Mouse (Mus musculus) cerebellum, adult 18-20 months (tissue): ENCODE measurements at regions not wholly inside any gene's neighbourhood (a gene's known extent, or its start where the extent isn't known, plus 50 kb on each side); places are given as distances from the start of the nearest gene placed in this dataset.

Source experiments
- DNase-seq, 2 experiments: peaks; one replicate each; pipeline ENCODE4 v3.0.0; 2021

DNA sequence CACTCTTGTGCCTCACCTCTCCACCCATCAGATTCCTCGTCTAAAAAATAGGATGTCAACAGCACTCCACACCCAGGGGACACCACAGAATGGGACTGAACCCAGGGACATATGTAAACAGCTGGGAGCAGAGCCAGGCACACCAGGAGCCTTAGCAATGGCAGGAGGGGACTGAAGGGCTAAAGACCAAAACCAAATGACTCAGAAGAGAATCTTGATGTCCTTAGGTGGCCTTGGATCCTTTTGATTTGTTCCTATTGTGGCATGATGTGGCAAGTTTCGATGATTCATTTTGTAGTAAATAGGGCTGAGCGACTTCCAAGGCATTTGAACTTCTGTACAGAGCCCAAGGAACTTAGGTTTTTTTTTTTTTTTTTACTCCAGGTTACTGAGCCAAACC, 233.4 kb downstream of the Snx10 start:
- peak; percentile 38 to 40 for DNase-seq

DNA sequence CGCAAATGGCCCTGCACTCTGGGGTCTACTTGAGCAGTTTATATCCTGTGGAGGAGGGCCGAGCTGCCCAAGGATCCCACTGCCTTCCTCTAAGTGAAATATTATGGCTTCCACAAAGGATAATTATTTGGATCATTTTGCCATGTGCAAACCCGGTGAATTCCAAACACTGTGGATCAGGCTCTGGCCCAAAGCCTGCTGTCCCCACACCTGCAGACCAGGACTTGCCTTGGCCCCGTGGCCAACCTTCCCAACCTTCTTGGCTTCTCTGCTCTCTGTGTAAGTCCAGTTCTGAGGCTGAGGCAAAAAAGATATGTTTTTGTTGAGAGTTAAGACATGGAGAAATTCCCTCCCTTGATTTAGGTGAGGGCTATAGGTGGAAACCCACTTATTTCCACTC, 234.0 kb downstream of the Snx10 start:
- peak; percentile 23 to 40 for DNase-seq

DNA sequence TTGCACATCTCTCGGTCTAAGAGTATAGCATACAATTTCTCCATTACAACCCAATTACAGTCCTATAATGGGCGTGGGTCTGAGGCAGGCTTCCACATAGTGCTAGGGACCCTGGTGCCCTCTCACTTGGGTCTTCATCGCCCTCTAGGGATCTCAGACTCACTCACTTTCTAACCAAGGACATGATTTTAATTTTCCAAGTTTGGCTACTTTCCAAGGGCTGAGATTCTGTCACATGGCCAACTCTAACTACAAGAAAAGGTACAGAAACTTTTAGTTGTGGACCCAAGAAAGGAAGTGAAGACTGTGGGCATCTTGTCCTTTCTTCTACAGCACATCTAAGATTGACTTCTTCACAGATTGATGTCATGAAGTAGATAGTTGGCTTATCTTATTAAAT, 235.1 kb downstream of the Snx10 start:
- DNase-seq, result no peak

DNA sequence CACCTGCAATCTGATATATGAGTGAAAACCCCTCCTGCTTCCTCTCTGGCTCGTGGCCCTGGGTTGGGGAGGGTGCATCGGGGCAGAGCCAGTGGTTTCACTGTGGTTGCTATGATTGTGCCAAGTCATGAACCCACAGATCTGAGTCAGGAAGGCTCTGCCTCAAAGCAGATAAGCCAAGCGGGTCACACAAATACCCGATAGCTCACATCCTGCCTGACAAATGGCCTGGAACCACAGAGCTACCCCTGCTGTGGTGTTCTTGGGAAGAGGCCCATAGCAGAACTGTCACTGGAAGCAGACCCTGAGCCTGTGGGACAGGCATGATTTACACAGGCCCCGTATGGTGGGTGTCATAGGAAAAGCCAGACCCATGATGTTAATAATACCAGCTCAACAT, 236.7 kb downstream of the Snx10 start:
- no peak for DNase-seq

DNA sequence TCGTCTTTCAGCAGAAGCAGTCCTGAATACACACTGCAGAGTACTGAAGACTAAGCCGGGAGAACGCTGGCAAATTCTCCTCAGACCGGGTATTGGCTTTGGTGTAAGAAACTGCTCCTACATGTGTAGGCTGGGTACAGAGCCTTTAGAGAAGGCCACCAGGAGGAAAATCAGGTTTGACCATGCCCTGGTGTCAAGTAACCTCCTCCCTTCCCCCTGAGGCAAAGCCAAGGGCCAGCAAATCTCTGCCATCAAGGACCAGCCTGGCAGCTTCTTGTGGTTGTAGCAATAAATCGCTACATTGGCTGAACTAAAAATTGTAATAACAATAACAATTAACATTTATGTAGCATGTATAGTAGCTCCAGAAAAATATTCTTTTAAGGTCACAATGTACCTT, 237.8 kb downstream of the Snx10 start:
- DNase-seq, result no peak

DNA sequence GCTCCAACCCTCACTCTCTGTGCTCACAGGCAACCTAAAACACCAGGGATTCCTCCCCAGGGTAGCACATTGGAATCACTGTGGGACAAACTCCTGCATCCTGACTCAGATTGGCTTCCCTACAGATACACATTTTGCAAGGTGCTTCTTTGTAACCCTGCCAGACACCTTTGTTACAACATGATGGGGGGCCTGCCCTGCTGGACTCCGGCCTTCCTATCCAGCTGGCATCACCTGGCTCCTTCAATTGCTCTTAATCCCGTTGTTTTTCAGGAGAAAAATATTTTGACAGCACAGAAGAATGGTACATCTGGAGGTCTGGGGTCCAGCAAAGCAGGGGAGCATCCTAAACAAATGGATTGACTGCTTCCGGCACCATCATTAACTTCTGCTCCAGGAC, 242.8 kb downstream of the Snx10 start:
- no peak for DNase-seq

DNA sequence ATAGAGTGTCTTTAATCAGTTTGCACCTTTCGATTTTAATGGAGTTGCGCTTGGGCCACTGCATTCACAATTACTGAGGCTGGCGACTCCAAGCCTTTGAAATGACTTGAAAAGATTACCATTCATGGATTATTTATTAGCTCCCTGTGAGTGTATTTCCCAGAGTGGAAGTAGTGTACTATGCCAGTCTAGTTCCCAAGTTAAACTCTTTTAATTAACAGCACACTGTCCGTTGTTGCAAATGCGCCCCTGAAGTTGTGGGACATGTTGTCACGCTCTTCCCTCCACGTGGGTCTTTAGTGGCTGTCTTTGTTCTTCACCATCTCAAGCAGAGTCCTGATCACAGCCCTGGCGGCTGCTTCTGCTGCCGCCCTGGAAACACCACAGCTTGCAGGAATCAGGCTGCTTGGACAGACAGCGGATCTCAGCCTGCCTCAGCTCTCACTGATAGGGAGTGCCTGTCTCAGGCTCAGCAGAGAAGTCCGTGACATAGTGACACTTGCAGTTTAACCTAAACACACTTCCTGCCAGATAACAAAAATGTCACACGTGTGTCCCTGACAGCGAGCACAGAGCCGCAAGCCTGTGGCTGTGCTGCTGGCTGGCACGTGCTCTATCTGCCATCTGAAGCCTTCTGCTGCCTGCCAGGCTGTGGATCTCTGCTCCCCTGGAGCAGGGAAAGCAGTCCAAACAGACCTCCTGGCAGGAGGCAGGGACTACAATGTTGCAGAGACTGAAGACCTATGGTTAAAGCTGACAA, 244.1 kb downstream of the Snx10 start:
- DNase-seq, result peak; percentile 75 to 77

DNA sequence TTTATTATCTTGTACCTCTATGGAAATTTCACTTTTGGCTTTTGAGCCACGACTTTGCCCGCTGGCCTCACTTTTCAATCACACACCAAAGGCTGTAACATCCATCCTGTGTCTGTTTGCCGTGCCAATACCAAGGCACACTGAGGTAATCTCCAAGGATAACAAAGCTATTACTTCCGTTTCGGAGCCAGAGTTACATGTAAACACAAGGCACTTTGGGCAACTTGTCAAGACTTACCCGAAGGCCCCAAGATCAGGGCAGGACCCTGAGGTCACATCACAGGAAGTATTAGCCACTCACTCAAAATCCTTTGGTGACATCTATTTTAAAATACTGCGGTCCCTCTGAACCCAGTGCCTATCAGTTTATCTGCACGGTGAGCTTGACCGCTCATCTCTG, 241.3 kb downstream of the Skap2 start:
- no peak for DNase-seq

DNA sequence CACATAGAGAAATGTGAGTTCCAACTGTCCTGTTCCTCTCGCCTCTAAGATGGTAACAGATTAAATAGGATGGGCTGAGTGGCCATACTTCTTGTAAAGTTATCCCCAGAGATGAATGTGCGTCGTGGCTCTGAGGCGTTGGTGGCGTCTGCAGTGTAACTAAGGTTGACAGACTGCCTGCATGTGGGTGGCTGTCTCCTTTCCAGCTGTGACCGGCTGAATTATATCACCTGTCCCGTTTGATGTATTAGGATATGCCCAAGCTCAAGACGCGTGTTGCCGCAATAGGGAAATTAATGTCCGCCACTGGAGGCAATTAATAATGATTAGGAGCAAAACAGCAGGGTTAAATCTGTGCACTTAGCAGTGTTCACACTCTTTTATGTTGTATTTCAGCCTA, 240.9 kb downstream of the Skap2 start:
- no peak for DNase-seq

DNA sequence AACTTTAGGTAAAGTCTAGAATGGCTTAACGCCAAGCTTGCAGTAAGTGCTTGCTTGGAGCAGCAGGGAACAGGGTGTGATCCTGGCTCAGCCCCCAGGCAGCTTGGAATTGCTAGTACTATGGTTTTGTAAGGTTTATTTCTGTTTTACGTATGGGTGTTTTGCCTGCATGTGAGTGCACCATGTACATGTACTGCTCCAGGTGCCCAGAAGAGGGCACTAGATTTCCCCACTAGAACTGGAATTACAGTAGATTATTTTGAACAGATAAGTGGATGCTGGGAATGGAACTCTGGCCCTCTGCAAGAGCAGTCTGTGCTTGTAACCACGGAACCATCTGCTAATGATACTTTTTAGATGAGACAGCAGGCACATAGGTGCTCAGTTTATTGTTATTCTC, 237.6 kb downstream of the Skap2 start:
- DNase-seq, result no peak

DNA sequence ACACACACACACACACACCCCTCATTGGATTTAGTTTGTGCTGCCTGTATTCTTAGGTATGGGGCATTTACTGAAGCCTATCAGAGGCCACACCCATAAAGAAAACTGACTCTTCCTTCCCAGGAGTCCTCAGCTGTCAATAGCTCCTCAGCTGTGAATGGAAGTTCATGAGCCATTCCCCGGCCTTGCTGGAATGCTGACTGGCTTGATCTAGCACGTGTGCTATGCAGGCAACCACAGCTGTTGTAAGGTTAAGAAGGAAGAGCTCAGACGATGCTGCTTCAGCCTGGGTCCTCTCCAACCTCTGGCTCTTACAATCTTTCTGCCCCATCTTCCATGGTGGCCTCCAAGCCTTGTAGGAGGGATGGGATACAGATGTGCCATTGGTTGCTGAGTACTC, 226.7 kb downstream of the Skap2 start:
- DNase-seq, result no peak

DNA sequence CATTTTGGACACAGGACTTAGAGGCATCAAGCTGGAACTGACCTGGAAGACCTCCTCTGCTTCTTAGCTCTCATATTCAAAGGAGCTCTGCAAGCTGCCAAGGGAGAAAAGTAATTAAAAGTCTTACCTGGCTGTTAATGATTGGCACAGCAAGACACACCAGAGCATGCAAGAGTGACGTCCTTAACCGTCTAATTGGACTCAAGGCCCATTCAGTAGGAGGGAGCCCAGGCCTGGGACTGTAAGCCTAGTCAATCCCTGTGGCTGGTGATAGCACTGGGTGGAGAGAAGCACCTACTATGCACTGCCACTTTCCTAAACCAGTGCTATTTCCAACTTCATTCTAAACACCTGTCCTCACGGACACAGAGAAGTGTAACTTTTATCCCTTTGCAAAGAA, 225.5 kb downstream of the Skap2 start:
- DNase-seq, result no peak

DNA sequence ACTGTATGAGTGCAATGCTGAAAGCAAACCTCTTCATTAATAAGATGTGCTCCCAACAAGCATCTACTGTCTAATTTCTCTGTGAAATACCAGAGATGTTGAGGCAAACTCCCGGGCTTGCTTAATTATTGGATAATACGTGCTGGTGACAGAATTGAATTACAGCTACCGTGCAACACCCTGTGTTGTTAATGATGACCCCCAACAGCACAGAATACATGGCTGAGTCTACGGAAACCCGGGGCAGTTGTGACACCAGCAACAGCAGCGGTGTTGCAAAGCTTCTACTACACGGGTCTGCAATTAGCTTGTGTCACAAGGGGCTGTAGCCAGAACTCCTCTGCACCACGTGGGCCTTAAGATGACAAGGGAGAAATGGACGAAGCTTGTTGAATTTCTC, 224.2 kb downstream of the Skap2 start:
- DNase-seq, result no peak

DNA sequence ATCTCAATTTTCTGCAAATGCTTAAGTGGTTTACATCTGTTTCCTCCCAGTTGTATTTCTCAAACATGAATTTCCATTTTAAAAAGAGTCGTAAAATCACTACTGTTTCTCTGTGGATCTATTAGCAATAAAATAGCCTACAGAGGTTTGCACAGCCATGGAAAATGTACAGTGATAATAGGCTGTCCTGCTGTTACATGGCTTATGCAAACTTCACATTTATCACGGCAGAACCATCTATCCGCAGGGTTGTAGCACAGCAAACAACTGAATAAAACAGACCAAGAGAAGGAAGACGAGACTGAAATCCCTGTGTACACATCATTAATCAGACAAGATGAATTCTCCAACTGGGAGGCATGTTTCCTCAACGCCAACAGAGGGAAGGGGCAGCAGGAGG, 222.1 kb downstream of the Skap2 start:
- DNase-seq, result no peak

DNA sequence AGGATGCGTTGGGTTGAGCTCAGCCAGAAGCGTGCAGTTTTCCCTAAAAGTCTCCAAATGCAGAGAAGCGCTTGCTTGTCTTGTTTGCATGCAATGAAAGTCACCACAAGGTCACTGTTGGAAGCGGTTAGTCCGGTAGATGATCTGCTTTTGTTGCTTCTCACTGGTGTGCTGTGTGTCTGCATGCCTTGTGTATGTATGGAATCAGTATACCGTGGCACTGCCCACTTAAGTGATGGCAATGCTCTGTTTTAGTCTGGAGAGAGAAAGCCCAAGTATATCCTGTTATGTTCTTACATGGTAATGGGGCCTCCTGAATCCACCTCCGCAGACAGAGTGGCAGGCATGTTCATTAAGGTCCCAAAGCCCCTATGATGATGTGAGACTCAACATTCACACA, 221.7 kb downstream of the Skap2 start:
- no peak for DNase-seq

DNA sequence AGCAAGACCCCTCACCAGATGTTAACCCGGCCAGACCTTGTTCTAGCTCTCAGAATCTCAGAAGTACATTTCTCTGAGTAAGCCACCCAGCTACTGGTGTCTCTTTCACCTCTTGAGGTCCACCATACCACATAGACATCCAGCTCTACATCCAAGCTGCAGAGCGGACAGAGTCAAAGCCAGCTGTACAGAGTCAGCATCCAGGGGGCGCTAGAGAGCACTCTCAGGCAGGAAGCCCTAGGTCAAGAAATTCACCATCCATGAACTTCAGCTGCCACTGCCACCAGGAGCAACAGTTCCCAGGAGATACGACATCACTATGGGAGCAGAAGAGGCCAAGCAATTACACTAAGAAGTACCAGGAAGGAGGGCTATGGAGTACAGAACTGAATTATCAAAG, 217.0 kb downstream of the Skap2 start:
- peak; percentile 35 to 51 for DNase-seq

DNA sequence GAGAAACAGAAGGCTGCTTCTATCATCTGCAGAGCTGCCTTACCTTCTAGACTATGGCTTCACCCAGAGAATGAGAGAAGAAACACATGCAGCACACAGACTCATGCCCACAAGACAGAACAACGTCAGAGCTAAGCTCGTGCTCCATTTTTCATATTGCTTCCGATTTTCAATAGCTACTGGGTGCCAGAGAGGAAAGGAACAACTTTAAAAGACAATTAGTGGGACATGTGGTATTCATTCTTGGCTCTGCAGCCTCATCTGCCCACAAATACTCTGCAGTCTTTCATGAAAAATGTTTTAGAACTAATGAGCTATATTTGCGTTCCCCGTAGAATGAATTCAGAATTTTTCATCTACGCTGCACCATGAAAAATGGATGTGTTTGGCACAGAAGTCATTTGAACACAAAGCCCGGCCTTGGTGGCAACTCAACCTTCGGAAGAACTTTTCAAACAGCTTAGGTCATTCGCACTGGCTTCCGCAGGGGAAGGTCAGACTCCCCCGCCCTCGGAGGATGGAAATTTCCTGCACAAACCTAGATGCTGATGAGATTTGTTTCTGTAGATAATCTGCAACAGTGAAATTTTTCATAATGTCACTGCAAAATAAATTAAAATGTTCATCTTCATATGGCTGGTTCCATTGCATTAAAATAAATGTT, 213.6 kb downstream of the Skap2 start:
- DNase-seq, result no peak

DNA sequence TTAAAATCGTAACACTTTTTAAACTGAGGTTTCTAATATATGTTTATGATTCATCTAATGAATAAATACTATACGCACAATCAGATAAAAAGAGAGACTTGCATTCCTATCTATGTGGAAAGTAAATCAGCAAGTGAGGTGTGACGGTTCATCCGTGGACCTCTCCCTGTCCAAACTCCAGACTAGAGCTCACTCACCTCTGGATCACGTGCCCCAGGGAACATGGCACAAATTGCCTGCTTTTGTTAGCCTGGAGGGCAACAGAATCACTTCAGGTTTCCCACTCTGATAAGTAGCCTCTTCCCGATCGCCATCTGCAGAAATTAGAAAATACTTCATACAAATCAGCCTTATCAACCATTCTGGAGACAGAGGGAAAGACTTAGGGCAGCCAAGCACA, 206.7 kb downstream of the Skap2 start:
- DNase-seq, result no peak
